Mouse (Mus musculus) stomach, postnatal 0 days (tissue): Measurements from ENCODE around the gene 6030468B19Rik.

Experiments
- CTCF ChIP-seq: IDR thresholded peaks from 2 replicates; pipeline ENCODE4 v1.5.1; 2016; ENCODE audit warnings: antibody characterized with exemption, low read depth, mild to moderate bottlenecking, moderate library complexity
- EP300 ChIP-seq: optimal IDR thresholded peaks from 2 replicates; pipeline ENCODE3; 2016; ENCODE audit warnings: antibody characterized with exemption

DNA sequence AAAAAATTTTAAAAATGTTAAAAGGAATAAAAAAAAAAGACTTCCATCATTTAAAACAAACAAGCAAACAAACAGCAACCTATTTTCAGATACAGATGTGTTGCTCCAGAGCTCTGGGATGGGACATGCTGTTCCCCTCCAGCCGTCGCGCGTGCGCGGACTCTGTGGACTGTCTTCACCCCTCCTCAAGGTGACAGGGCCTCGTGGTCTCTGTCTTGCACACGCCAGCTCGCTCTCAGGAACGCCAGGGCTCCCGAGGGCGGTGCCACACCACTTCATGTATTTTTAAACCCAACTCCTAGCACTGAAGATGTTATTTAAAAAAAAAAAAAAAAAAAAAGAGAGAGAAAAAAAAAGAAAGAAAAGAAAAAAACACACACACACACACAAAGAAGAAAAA lies 35.2 kb upstream of the 6030468B19Rik start:
- TF ChIP-seq CTCF (no peak), EP300 (no peak)
